Mouse (Mus musculus): ENCODE results near the gene Glipr1l2. TPM values are rescaled to one million over a fixed set of nuclear protein-coding genes. Genes with fewer than 3 reads are reported as not detected.

Gene Glipr1l2
- not detected in 2 replicates for polyA plus RNA-seq (2012; rRNA removed)

GRCm38 (mm10) chr10:112083157-112083556, at the start of gene Glipr1l2:
TSS of gene Glipr1l2 (plus strand) at chr10:112083354.

GRCm38 (mm10) chr10:112059702-112060582, 23.2 kb upstream of the Glipr1l2 start, which contains the start of gene Glipr1l1:
TSS of gene Glipr1l1 (plus strand) at chr10:112060189.

Other genes with a start within 250 kb of the Glipr1l2 start
- 36.0 and 37.2 TPM in 2 replicates for gene Krr1, start 110.7 kb upstream of the Glipr1l2 start, polyA plus RNA-seq (2012; rRNA removed)
- 1.3 and 1.7 TPM in 2 replicates for gene Glipr1, start 80.7 kb upstream of the Glipr1l2 start, polyA plus RNA-seq (2012; rRNA removed)
- gene Glipr1l1, start 23.2 kb upstream of the Glipr1l2 start, polyA plus RNA-seq (2012; rRNA removed) = 0.08 TPM in 1 of 2 replicates, not detected in the other
- 0.06 and 0.16 TPM in 2 replicates for gene Glipr1l3, start 77.0 kb downstream of the Glipr1l2 start, polyA plus RNA-seq (2012; rRNA removed)
- gene Caps2, start 80.3 kb downstream of the Glipr1l2 start, polyA plus RNA-seq (2012; rRNA removed) = 0.36 and 0.38 TPM in 2 replicates
- gene Kcnc2, start 187.8 kb downstream of the Glipr1l2 start, polyA plus RNA-seq (2012; rRNA removed) = 5.3 and 6.2 TPM in 2 replicates

Data from central nervous system, embryonic 14 days (tissue).